Mouse (Mus musculus) embryonic facial prominence, embryonic 12.5 days (tissue): Measurements from ENCODE around the gene Itpkc. TPM values are rescaled to one million over a fixed set of nuclear protein-coding genes. Genes with fewer than 3 reads are reported as not detected.

Experiments
- ATAC-seq: fragments of 200-750 bp; cut with Nextera tagmentation; 2 replicates; pipeline ENCODE4 v1.8.0; 2017; ENCODE audit not compliant: insufficient number of reproducible peaks, insufficient read depth, low FRiP score, low TSS enrichment
- H3K27ac ChIP-seq: fragments of 300-500 bp; sonication (generic); 2 replicates; pipeline ENCODE4 v1.5.1; 2016; ENCODE audit warnings: mild to moderate bottlenecking
- H3K27me3 ChIP-seq: fragments of 300-500 bp; sonication (generic); 2 replicates; pipeline ENCODE4 v1.6.1; 2016; ENCODE audit warnings: mild to moderate bottlenecking, moderate library complexity
- H3K36me3 ChIP-seq: fragments of 300-500 bp; sonication (generic); 2 replicates; pipeline ENCODE4 v1.6.1; 2016; ENCODE audit warnings: mild to moderate bottlenecking
- H3K4me1 ChIP-seq: fragments of 300-500 bp; sonication (generic); 2 replicates; pipeline ENCODE4 v1.6.1; 2016
- H3K4me2 ChIP-seq: fragments of 300-500 bp; sonication (generic); replicated peaks from 2 replicates; pipeline ENCODE4 v1.6.1; 2016; ENCODE audit warnings: mild to moderate bottlenecking, moderate library complexity
- H3K4me3 ChIP-seq: fragments of 300-500 bp; sonication (generic); 2 replicates; pipeline ENCODE4 v1.5.1; 2016; ENCODE audit warnings: mild to moderate bottlenecking
- H3K9ac ChIP-seq: fragments of 300-500 bp; sonication (generic); 2 replicates; pipeline ENCODE4 v1.6.1; 2016; ENCODE audit warnings: mild to moderate bottlenecking, moderate library complexity
- H3K9me3 ChIP-seq: fragments of 300-500 bp; sonication (generic); 2 replicates; pipeline ENCODE4 v1.6.1; 2016; ENCODE audit warnings: mild to moderate bottlenecking, moderate library complexity
- WGBS: fragments of 180-500 bp; shearing (Covaris S2); methylation state at CpG from one replicate; pipeline ENCODE4 v1.1.7; 2016; 5-methylcytosine and 5-hydroxymethylcytosine counted together
- microRNA counts: library from miRNA; unstranded; fragments of <30 nt; microRNA quantifications from one replicate; lab custom pipeline; 2017
- microRNA-seq: library from miRNA; unstranded; fragments of <30 nt; microRNA quantifications from one replicate; pipeline ENCODE4, GENCODE M21; 2017
- polyA plus RNA-seq: library from polyadenylated mRNA; unstranded; fragments of >200 nt; fragmentation: Nextera tagmentation; extraction: Ambion mirVana; gene quantifications from 2 replicates; pipeline ENCODE4 v1.2.1, GENCODE M21; 2016

The Itpkc gene
- polyA plus RNA-seq, 1 experiment from 2014 or later = 9.2 TPM

DNA sequence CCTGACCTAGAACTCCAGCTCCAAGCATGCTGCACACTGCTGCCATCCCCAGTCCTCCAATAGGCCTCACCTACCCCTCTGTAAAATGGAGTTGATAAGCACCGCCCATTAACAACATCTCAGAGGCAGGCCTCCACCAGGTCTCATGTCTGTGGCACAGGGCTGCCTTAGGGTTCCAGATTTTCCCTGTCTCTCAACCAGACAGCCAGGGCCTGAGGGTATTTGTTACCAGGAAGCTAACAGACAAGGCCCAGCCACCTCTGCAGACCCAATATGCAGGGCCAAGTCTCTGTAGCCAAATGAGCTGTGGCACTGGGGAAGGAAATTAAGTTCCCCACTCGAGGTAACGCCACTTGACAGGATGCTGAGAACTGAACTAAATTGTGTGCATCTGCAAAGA lies 67.5 kb downstream of the Itpkc start:
- 82% methylated on average over 3 of the region's 3 CpGs for WGBS
- no peak overlapping the region for H3K27ac ChIP-seq

DNA sequence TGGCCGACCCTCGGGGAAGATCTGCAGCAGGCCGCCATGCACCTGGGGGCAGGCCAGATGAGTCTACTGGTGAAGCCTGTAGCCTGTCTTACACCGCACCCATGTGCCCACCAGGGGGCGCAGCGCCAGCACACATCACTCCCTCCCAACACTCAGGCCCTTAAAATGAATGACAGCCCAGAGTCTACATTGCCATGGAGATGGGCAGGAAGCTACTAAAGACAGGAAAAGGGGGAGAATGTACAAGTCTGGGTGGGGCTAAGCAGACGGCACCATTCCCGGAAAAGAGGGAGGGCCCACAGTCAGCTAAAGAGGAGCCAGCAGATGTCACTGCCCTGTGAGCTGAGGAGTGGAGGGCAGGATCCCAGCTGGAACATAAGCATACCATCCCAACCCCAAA lies 68.6 kb downstream of the Itpkc start:
- Histone ChIP-seq H3K4me2 (no peak overlapping the region), H3K36me3 (peaks cover 65% of the 10 kb centered on the region), H3K4me3 (no peak overlapping the region), H3K9ac (no peak overlapping the region), H3K4me1 (peaks cover 50% of the 10 kb centered on the region), H3K27ac (0 out of 2 replicates have a peak overlapping the region, but pooled peaks have one; percentile 46), H3K27me3 (no peaks in the 10 kb centered on the region), H3K9me3 (no peaks in the 10 kb centered on the region)
- ATAC-seq = peak; percentile 75
- WGBS = 16% methylated on average over 8 of the region's 8 CpGs

More for the DNA sequence above, 67.5 kb downstream of the Itpkc start:
- Histone ChIP-seq H3K27me3 (no peaks in the 10 kb centered on the region), H3K9ac (0 out of 2 replicates have a peak overlapping the region, but pooled peaks have one; percentile 19), H3K4me3 (no peak overlapping the region), H3K9me3 (no peaks in the 10 kb centered on the region), H3K4me1 (peaks cover 58% of the 10 kb centered on the region), H3K4me2 (no peak overlapping the region), H3K36me3 (peaks cover 69% of the 10 kb centered on the region)
- ATAC-seq = no peak

DNA sequence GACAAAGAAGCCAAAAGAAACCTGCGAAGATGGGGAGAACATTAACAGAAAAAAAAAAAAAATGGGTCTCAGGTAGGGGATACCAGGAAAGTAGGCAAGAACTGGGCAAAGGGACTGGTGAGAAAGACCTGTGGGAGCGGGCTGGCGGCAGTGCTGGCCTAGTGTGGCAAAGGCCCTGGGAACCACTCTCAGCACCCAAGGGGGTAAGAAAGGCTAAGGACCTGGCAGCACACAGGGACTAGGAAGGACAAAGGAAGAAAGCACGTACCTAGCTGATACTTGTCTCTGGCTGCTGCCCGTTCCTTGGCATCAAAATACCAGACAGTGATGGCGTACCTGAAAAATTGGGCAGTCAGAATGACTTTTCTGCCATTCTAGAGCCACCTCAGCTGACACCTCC lies 69.2 kb downstream of the Itpkc start:
- peaks cover 44% of the 10 kb centered on the region for H3K4me1 ChIP-seq
- WGBS = 94% methylated on average over 6 of the region's 6 CpGs
- H3K9me3 ChIP-seq = no peaks in the 10 kb centered on the region
- H3K27me3 ChIP-seq = no peaks in the 10 kb centered on the region
- H3K9ac ChIP-seq = no peak overlapping the region
- no peak overlapping the region for H3K4me2 ChIP-seq
- H3K36me3 ChIP-seq = peaks cover 59% of the 10 kb centered on the region
- H3K4me3 ChIP-seq = no peak overlapping the region
- no peak overlapping the region for H3K27ac ChIP-seq
- ATAC-seq = no peak

- Histone ChIP-seq H3K36me3 (peaks cover 49% of the 10 kb centered on the region), H3K9me3 (no peaks in the 10 kb centered on the region), H3K27ac (no peak overlapping the region), H3K4me3 (no peak overlapping the region), H3K4me2 (no peak overlapping the region), H3K27me3 (no peaks in the 10 kb centered on the region), H3K4me1 (peaks cover 37% of the 10 kb centered on the region), H3K9ac (no peak overlapping the region)
- ATAC-seq = no peak
- WGBS = 95% methylated on average over 9 of the region's 9 CpGs
These were observed 70.3 kb downstream of the Itpkc start for GRCm38 (mm10) chr7:27158171-27158570.

MicroRNAs within 50 kb of the gene (microRNA counts, 519-probe panel; counts per million panel counts)
- 460 counts per million, percentile 65 among the panel's probes with 10 or more counts for microRNA mmu-miR-1191 (lab: Ali Mortazavi, UCI)

Small RNAs within 50 kb of the gene (microRNA-seq; reads per million reads assigned to microRNA genes)
- gene Mir1191 (3.8 reads per million, percentile 17 among the genes with 10 or more reads in this experiment), gene Mir3101 (0.54 reads per million)

Other genes starting within 250 kb of the Itpkc start
- gene Cyp2a12, start 199.6 kb downstream of the Itpkc start, polyA plus RNA-seq = not detected in 2 replicates
- 0.63 TPM in 1 of 2 replicates, not detected in the other for gene Cyp2f2, start 108.8 kb downstream of the Itpkc start, polyA plus RNA-seq
- gene Cyp2t4, start 74.9 kb downstream of the Itpkc start, polyA plus RNA-seq = 0.14 and 0.19 TPM in 2 replicates
- gene Egln2, start 61.9 kb downstream of the Itpkc start, polyA plus RNA-seq = 95.8 and 99.8 TPM in 2 replicates
- gene Rab4b, start 49.8 kb downstream of the Itpkc start, polyA plus RNA-seq = 63.9 and 71.4 TPM in 2 replicates
- 0.49 and 0.67 TPM in 2 replicates for gene Gm21983, start 47.6 kb downstream of the Itpkc start, polyA plus RNA-seq
- 38.8 and 50.4 TPM in 2 replicates for gene Mia, start 47.5 kb downstream of the Itpkc start, polyA plus RNA-seq
- gene BC024978, start 32.9 kb downstream of the Itpkc start, polyA plus RNA-seq = 3.7 and 4.7 TPM in 2 replicates
- gene Snrpa, start 32.4 kb downstream of the Itpkc start, polyA plus RNA-seq = 293 and 312 TPM in 2 replicates
- 16.1 and 19.6 TPM in 2 replicates for gene Coq8b, start 4.4 kb upstream of the Itpkc start, polyA plus RNA-seq
- gene Numbl, start 29.8 kb upstream of the Itpkc start, polyA plus RNA-seq = 36.5 and 39.7 TPM in 2 replicates
- 15.9 and 16.8 TPM in 2 replicates for gene Ltbp4, start 109.0 kb upstream of the Itpkc start, polyA plus RNA-seq
- 75.8 and 83.2 TPM in 2 replicates for gene Shkbp1, start 127.4 kb upstream of the Itpkc start, polyA plus RNA-seq
- gene Gm20479, start 128.8 kb upstream of the Itpkc start, polyA plus RNA-seq = 0.58 and 0.94 TPM in 2 replicates
- gene Sptbn4, start 219.0 kb upstream of the Itpkc start, polyA plus RNA-seq = 0.27 and 0.51 TPM in 2 replicates
- 34.5 and 36.8 TPM in 2 replicates for gene Blvrb, start 219.3 kb upstream of the Itpkc start, polyA plus RNA-seq
- 29.9 and 33.1 TPM in 2 replicates for gene Sertad3, start 245.1 kb upstream of the Itpkc start, polyA plus RNA-seq